Mouse (Mus musculus) heart, postnatal 36 days (tissue): ENCODE results near the gene 1110051M20Rik. TPM values are rescaled to one million over a fixed set of nuclear protein-coding genes. Genes with fewer than 3 reads are reported as not detected.
A peak's percentile ranks its signal among the peaks of the same experiment; 100 is the strongest.
"Not testable (repeated sequence)": the region's sequence is repeated elsewhere in the genome, so short reads cannot be mapped to it uniquely, and the experiment has no call there.

Experiments used
- DNase-seq, 2 experiments: peaks; one replicate each; pipeline ENCODE4 v3.0.0; 2021 to 2022
- intact Hi-C: fragments of 180-260 bp; cut with DNase I; formaldehyde crosslinking; loops from one replicate; pipeline ENCODE4 v1.15.1; 2025
- total RNA-seq, 2 experiments: library from RNA; stranded (reverse); gene quantifications; 2 replicates each; pipeline ENCODE4 v1.2.3; 2021

Gene 1110051M20Rik
- total RNA-seq: 10 to 100 TPM in 1 of 2 experiments, 1 to 10 TPM in 1; 9.4 to 12.1 TPM

- intact Hi-C loops: no loop called here
- DNase-seq: peak; percentile 82 to 83
These were observed at the start of gene 1110051M20Rik for GRCm38 (mm10) chr2:91444286-91444892. Gene 1110051M20Rik (minus strand): TSS chr2:91444704.

GRCm38 (mm10) chr2:91493981-91494380 lies 49.5 kb upstream of the 1110051M20Rik start:
- DNase-seq: no peak
- intact Hi-C loops: no loop called here

- intact Hi-C loops: no loop called here
These were observed 47.6 kb upstream of the 1110051M20Rik start for GRCm38 (mm10) chr2:91492071-91492635.

GRCm38 (mm10) chr2:91487295-91487694 lies 42.8 kb upstream of the 1110051M20Rik start:
- intact Hi-C loops: not testable (repeated sequence)
- DNase-seq: peak in 1 of 2 experiments; percentile 41

More at GRCm38 (mm10) chr2:91492071-91492635, 47.6 kb upstream of the 1110051M20Rik start:
- DNase-seq: no peak

GRCm38 (mm10) chr2:91485256-91485655 lies 40.8 kb upstream of the 1110051M20Rik start:
- intact Hi-C loops: no loop called here
- DNase-seq: no peak

GRCm38 (mm10) chr2:91484698-91485097 lies 40.2 kb upstream of the 1110051M20Rik start:
- intact Hi-C loops: no loop called here
- DNase-seq: no peak

- peak; percentile 49 to 50 for DNase-seq
- intact Hi-C loops: loop anchor here (1.0 to 2.0 kb wide), 2 partner anchors 195 to 366 kb away; no protein-coding TSS in a partner anchor
These were observed 36.5 kb upstream of the 1110051M20Rik start for GRCm38 (mm10) chr2:91480805-91481514.

- intact Hi-C loops: loop anchor here (2.0 kb wide), 1 partner anchor 366 kb away; no protein-coding TSS in a partner anchor
- no peak for DNase-seq
These were observed 35.9 kb upstream of the 1110051M20Rik start for GRCm38 (mm10) chr2:91480399-91480801.

- intact Hi-C loops: loop anchor here (2.0 kb wide), 1 partner anchor 16 kb away; no protein-coding TSS in a partner anchor
- DNase-seq: no peak
These were observed 32.3 kb upstream of the 1110051M20Rik start for GRCm38 (mm10) chr2:91476841-91477240.

GRCm38 (mm10) chr2:91476251-91476661 lies 31.8 kb upstream of the 1110051M20Rik start:
- intact Hi-C loops: loop anchor here (2.0 kb wide), 1 partner anchor 15 kb away; no protein-coding TSS in a partner anchor

GRCm38 (mm10) chr2:91475791-91476190 lies 31.3 kb upstream of the 1110051M20Rik start:
- intact Hi-C loops: loop anchor here (2.0 kb wide), 1 partner anchor 15 kb away; no protein-coding TSS in a partner anchor

More at GRCm38 (mm10) chr2:91476251-91476661, 31.8 kb upstream of the 1110051M20Rik start:
- peak; percentile 64 to 70 for DNase-seq

GRCm38 (mm10) chr2:91474358-91474757 lies 29.9 kb upstream of the 1110051M20Rik start:
- no peak for DNase-seq
- intact Hi-C loops: no loop called here

More at GRCm38 (mm10) chr2:91475791-91476190, 31.3 kb upstream of the 1110051M20Rik start:
- peak in 1 of 2 experiments; percentile 21 for DNase-seq

- no peak for DNase-seq
- intact Hi-C loops: no loop called here
These were observed 25.6 kb upstream of the 1110051M20Rik start for GRCm38 (mm10) chr2:91470055-91470647.

GRCm38 (mm10) chr2:91467613-91468012 lies 23.1 kb upstream of the 1110051M20Rik start:
- no peak for DNase-seq
- intact Hi-C loops: no loop called here

GRCm38 (mm10) chr2:91465934-91466333 lies 21.4 kb upstream of the 1110051M20Rik start:
- intact Hi-C loops: no loop called here
- no peak for DNase-seq

- DNase-seq: no peak
- intact Hi-C loops: no loop called here
These were observed 18.2 kb upstream of the 1110051M20Rik start for GRCm38 (mm10) chr2:91462681-91463080.

GRCm38 (mm10) chr2:91462196-91462595 lies 17.7 kb upstream of the 1110051M20Rik start:
- intact Hi-C loops: no loop called here

GRCm38 (mm10) chr2:91461341-91461740 lies 16.8 kb upstream of the 1110051M20Rik start:
- intact Hi-C loops: loop anchor here (2.0 kb wide), 1 partner anchor 15 kb away; no protein-coding TSS in a partner anchor
- no peak for DNase-seq

More at GRCm38 (mm10) chr2:91462196-91462595, 17.7 kb upstream of the 1110051M20Rik start:
- no peak for DNase-seq

- intact Hi-C loops: loop anchor here (2.0 kb wide), 1 partner anchor 16 kb away; no protein-coding TSS in a partner anchor
- DNase-seq: no peak
These were observed 16.3 kb upstream of the 1110051M20Rik start for GRCm38 (mm10) chr2:91460771-91461170.

GRCm38 (mm10) chr2:91460076-91460475 lies 15.6 kb upstream of the 1110051M20Rik start:
- intact Hi-C loops: loop anchor here (2.0 kb wide), 1 partner anchor 17 kb away; no protein-coding TSS in a partner anchor

More at GRCm38 (mm10) chr2:91460076-91460475, 15.6 kb upstream of the 1110051M20Rik start:
- DNase-seq: no peak
